Mouse (Mus musculus): Measurements from ENCODE around the gene Sema3f. TPM values are rescaled to one million over a fixed set of nuclear protein-coding genes. Genes with fewer than 3 reads are reported as not detected.
"Not testable (repeated sequence)": the region's sequence is repeated elsewhere in the genome, so short reads cannot be mapped to it uniquely, and the experiment has no call there.

Gene Sema3f
- polyA plus RNA-seq, 1 experiment from 2014 or later: 13.2 TPM

DNA sequence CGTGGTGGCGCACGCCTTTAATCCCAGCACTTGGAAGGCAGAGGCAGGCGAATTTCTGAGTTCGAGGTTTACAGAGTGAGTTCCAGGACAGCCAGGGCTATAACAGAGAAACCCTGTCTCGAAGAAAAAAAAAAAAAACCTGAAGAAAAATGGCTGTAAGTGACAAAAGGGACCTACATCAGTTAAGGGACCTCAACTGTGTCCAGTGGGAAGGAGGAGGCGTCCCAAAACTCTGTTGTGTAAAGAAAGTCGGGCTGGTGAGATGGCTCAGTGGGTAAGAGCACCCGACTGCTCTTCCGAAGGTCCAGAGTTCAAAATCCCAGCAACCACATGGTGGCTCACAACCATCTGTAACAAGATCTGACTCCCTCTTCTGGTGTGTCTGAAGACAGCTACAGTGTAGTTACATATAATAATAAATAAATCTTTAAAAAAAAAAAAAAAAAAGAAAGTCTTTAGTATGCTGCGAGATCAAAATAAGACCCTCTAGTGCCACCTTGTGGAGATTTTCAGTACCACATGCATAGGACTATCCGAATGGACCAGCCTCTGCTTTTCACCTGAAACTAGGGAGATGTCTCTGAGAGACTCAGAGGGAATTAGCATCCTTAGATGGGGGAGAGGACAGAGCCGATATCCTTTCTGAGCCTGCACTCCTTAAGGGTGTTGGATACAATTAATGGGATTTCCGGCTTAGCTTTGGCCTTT, 32.3 kb downstream of the Sema3f start:
- not testable (repeated sequence) for H3K9me3 ChIP-seq; H3K27ac ChIP-seq; DNase-seq (ENCODE audit: low spot score); H3K4me3 ChIP-seq; H3K36me3 ChIP-seq
- 33% methylated on average over 14 of the region's 14 CpGs for WGBS
- peaks cover 67% of the 10 kb centered on the region for H3K27me3 ChIP-seq (ENCODE audit: insufficient read depth, poor library complexity, severe bottlenecking)
- H3K4me1 ChIP-seq: peaks cover 23% of the 10 kb centered on the region

GRCm38 (mm10) chr9:107677091-107677784, 33.0 kb downstream of the Sema3f start:
- 18% methylated on average over 17 of the region's 17 CpGs for WGBS
- Histone ChIP-seq H3K27me3 (ENCODE audit: insufficient read depth, poor library complexity, severe bottlenecking) (peaks cover 67% of the 10 kb centered on the region), H3K27ac (no peak overlapping the region), H3K9me3 (no peaks in the 10 kb centered on the region), H3K4me1 (peaks cover 19% of the 10 kb centered on the region), H3K36me3 (peaks cover 3% of the 10 kb centered on the region; the same call in 1 of the 2 replicates), H3K4me3 (no peak overlapping the region)
- DNase-seq (ENCODE audit: low spot score): no peak

- Histone ChIP-seq H3K4me3 (peak overlapping the region; percentile 55), H3K27ac (peak overlapping the region; percentile 11; the same call in 1 of the 2 replicates), H3K36me3 (no peaks in the 10 kb centered on the region), H3K4me1 (peaks cover 19% of the 10 kb centered on the region), H3K27me3 (ENCODE audit: insufficient read depth, poor library complexity, severe bottlenecking) (peaks cover 67% of the 10 kb centered on the region), H3K9me3 (no peaks in the 10 kb centered on the region)
- DNase-seq (ENCODE audit: low spot score): no peak
- 3% methylated on average over 25 of the region's 25 CpGs for WGBS
These were observed 34.0 kb downstream of the Sema3f start for GRCm38 (mm10) chr9:107676302-107676701.

DNA sequence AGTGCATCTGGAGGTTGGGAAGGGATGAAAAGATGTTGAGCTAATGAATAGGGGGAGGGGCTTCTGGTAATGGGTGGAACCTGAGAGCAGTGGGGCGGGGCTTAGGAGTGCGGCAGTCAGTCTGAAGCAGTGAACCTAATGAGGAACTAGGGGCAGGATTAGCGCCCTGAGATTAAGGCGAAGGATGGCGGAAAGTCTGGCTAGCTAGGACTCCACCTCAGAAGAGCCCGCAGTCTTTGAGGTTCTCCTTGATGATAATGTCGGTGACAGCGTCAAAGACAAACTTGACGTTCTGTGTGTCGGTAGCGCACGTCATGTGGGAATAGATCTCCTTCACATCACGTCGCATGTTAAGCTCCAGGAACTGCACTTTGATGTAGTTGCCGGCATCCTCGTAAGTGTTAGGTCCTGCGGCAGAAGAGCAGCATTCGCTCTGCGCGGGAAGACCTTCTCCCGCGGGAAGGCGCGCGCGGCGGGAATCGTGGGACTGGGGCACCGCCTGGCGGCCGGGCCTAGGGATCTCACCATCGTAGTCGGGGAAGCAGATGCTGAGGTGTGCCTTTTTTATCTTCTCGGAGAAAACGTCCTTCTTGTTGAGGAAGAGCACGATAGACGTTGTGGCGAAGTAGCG, 34.5 kb downstream of the Sema3f start:
- peaks cover 64% of the 10 kb centered on the region for H3K27me3 ChIP-seq (ENCODE audit: insufficient read depth, poor library complexity, severe bottlenecking)
- H3K4me1 ChIP-seq: peaks cover 20% of the 10 kb centered on the region
- under 1% methylated on average over 39 of the region's 39 CpGs for WGBS
- peak; percentile 88 for DNase-seq (ENCODE audit: low spot score)
- H3K9me3 ChIP-seq: no peaks in the 10 kb centered on the region
- no peaks in the 10 kb centered on the region for H3K36me3 ChIP-seq
- H3K27ac ChIP-seq: peak overlapping the region; percentile 11; the same call in 1 of the 2 replicates
- peak overlapping the region; percentile 55 for H3K4me3 ChIP-seq

DNA sequence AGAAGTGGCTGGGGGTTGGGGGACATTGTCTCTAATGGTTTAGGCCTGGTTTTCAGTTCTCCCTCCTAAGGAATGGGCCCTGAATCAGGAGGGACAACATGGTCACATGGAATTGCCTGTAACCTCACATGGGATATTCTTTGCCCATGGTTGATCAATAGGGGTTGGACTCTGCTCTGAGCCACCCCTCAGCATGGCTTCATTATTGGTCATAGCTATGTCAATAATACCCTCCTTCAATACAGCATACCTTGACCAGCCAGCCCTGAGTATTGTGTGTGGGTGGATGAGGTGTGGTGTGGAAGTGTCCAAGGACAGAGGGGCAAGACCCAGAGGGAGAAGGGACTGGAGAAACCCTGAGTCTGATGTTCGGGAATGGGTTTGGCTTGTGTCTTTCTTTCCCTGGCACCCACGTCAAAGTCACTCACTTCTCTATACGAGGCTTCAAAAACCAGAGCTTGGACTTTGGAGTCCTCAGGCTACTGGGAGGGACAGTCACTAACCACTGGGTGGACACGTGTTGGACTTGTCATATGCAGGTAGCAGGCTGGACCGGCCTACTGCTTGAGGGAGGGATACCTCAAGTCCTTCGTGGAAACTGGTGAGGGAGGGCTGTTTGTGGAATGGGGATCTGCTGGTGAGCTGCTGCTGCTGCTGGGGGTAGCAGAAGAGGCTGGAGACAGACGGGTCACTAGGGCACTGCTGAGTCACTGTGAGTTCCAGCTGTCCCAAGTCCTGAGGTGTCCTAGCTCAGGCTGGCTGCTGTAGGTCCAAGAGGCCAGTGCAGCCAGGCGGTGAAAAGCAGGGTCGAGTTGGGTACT, 35.5 kb downstream of the Sema3f start:
- Histone ChIP-seq H3K4me3 (no peak overlapping the region), H3K27me3 (ENCODE audit: insufficient read depth, poor library complexity, severe bottlenecking) (peaks cover 56% of the 10 kb centered on the region), H3K36me3 (no peaks in the 10 kb centered on the region), H3K9me3 (no peaks in the 10 kb centered on the region), H3K27ac (no peak overlapping the region), H3K4me1 (peaks cover 30% of the 10 kb centered on the region)
- WGBS: 57% methylated on average over 9 of the region's 9 CpGs
- DNase-seq (ENCODE audit: low spot score): no peak

GRCm38 (mm10) chr9:107670259-107670658, 40.0 kb downstream of the Sema3f start:
- Histone ChIP-seq H3K4me1 (peaks cover 54% of the 10 kb centered on the region), H3K27me3 (ENCODE audit: insufficient read depth, poor library complexity, severe bottlenecking) (peaks cover 49% of the 10 kb centered on the region), H3K36me3 (no peaks in the 10 kb centered on the region), H3K9me3 (no peaks in the 10 kb centered on the region), H3K27ac (peak overlapping the region; percentile 67), H3K4me3 (no peak overlapping the region)
- DNase-seq (ENCODE audit: low spot score): no peak
- 25% methylated on average over 5 of the region's 5 CpGs for WGBS

GRCm38 (mm10) chr9:107669480-107669945, 40.8 kb downstream of the Sema3f start, which contains the start of gene Slc38a3:
Slc38a3 (minus strand) TSS chr9:107669530.
- 0 out of 2 replicates have a peak within 1 kb of the TSS, but pooled peaks have one; percentile 8 for H3K4me3 ChIP-seq
- H3K27me3 ChIP-seq (ENCODE audit: insufficient read depth, poor library complexity, severe bottlenecking): peaks cover 47% of the 10 kb centered on the region
- H3K36me3 ChIP-seq: no peaks in the 10 kb centered on the region
- H3K27ac ChIP-seq: peak within 1 kb of the TSS; percentile 80
- 84% methylated on average over 9 of the region's 9 CpGs for WGBS
- H3K9me3 ChIP-seq: no peaks in the 10 kb centered on the region
- no peak for DNase-seq (ENCODE audit: low spot score)
- peaks cover 53% of the 10 kb centered on the region for H3K4me1 ChIP-seq

DNA sequence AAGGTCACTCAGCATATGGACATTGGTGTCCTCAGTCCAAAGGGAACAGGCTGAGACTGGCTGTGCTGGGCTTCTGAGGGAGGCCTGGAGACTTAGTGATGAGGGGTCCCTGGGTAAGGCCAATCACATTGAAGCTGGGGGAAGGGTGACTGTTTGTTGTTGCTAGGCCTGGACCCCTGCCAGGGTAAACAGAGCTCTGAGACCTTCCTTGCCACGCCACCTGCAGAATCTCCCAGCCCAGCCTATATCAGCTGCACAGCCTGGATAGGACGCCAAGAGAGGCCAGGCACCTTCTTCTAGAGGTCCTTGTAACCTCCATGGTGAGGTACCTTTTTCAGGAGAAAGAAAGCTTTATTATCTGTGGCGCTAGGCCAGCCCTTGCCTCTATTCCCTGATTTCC, 41.4 kb downstream of the Sema3f start:
- Histone ChIP-seq H3K27ac (peak overlapping the region; percentile 80), H3K27me3 (ENCODE audit: insufficient read depth, poor library complexity, severe bottlenecking) (peaks cover 43% of the 10 kb centered on the region), H3K4me3 (0 out of 2 replicates have a peak overlapping the region, but pooled peaks have one; percentile 8), H3K36me3 (no peaks in the 10 kb centered on the region), H3K9me3 (no peaks in the 10 kb centered on the region), H3K4me1 (peaks cover 55% of the 10 kb centered on the region)
- DNase-seq (ENCODE audit: low spot score): no peak
- WGBS: 64% methylated on average over 3 of the region's 3 CpGs

DNA sequence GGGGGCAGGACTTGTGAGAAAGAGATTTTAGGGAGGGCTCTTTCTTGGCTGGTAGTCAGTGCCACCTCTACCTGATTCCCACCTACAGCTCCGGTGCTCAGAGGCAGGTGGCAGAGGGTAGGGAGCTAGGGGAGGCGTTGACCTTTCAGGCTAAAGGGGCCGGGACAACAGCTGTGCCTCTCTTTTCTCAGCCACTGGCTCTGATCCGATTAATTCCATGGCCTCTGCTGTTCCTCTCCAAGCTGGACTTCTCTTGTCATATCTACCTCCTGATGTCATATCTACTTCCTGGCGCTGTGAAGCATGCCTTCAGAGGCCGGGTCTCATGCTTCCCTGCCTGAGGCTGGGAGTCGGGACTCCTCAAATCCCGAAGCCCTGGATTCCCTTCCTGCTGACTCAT, 42.3 kb downstream of the Sema3f start:
- Histone ChIP-seq H3K27me3 (ENCODE audit: insufficient read depth, poor library complexity, severe bottlenecking) (peaks cover 47% of the 10 kb centered on the region), H3K4me1 (peaks cover 64% of the 10 kb centered on the region), H3K36me3 (no peaks in the 10 kb centered on the region), H3K4me3 (0 out of 2 replicates have a peak overlapping the region, but pooled peaks have one; percentile 63), H3K9me3 (no peaks in the 10 kb centered on the region), H3K27ac (peak overlapping the region; percentile 80)
- WGBS: 26% methylated on average over 8 of the region's 8 CpGs
- no peak for DNase-seq (ENCODE audit: low spot score)

- Histone ChIP-seq H3K9me3 (no peaks in the 10 kb centered on the region), H3K4me3 (peak overlapping the region; percentile 63), H3K4me1 (peaks cover 71% of the 10 kb centered on the region), H3K36me3 (no peaks in the 10 kb centered on the region), H3K27me3 (ENCODE audit: insufficient read depth, poor library complexity, severe bottlenecking) (peaks cover 54% of the 10 kb centered on the region), H3K27ac (peak overlapping the region; percentile 80)
- under 1% methylated on average over 24 of the region's 24 CpGs for WGBS
- DNase-seq (ENCODE audit: low spot score): peak; percentile 91
These were observed 43.1 kb downstream of the Sema3f start for GRCm38 (mm10) chr9:107667219-107667618.

DNA sequence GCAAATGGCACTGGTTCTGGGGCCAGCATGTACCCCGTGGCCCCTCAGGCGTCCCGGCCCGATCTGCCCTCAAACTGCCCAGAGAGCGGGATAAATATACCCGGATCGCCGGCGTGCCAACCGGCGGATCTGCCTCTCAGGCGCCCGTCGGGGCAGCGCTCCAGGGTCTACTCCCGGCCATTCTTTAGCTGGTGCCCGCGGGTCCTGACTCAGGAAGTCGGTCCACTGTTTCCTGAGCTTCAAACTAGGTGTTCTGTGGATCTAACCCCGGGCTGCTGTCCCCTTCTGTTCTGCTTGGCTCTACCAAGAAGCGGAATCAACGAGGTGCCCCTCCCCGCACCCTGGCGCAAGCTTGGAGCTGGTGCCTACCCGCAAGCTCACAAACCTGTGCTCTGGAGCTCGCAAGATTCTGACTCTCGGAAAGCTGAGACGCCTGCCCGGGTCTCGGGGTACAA, 43.5 kb downstream of the Sema3f start:
- Histone ChIP-seq H3K4me3 (peak overlapping the region; percentile 63), H3K36me3 (no peaks in the 10 kb centered on the region), H3K27me3 (ENCODE audit: insufficient read depth, poor library complexity, severe bottlenecking) (peaks cover 54% of the 10 kb centered on the region), H3K4me1 (peaks cover 72% of the 10 kb centered on the region), H3K27ac (peak overlapping the region; percentile 80), H3K9me3 (no peaks in the 10 kb centered on the region)
- WGBS: 1% methylated on average over 30 of the region's 30 CpGs
- no peak for DNase-seq (ENCODE audit: low spot score)

DNA sequence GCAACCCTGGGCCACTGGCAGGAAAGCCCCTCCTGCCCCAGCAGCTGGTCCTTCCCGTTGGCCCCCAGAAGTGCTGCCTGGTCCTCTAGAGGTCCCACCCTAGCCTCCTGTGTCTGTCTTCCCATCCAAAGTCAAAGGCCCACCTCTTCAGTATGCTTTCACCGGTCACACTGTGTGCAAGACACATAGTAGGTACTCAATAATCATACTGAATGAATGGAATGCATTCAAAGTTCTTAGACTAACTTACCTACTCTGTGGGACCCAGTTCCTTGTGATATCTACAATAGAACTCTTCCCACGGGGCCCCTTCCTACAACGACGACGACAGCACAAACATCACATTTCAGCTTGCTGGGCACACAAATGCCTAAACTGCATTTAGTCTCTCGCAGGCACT, 45.0 kb downstream of the Sema3f start:
- no peaks in the 10 kb centered on the region for H3K9me3 ChIP-seq
- peaks cover 66% of the 10 kb centered on the region for H3K4me1 ChIP-seq
- 88% methylated on average over 7 of the region's 7 CpGs for WGBS
- H3K36me3 ChIP-seq: no peaks in the 10 kb centered on the region
- H3K27ac ChIP-seq: no peak overlapping the region
- DNase-seq (ENCODE audit: low spot score): no peak
- peaks cover 55% of the 10 kb centered on the region for H3K27me3 ChIP-seq (ENCODE audit: insufficient read depth, poor library complexity, severe bottlenecking)
- H3K4me3 ChIP-seq: no peak overlapping the region
